Mouse (Mus musculus): Measurements from ENCODE around the gene Dusp23.

Gene Dusp23

DNA sequence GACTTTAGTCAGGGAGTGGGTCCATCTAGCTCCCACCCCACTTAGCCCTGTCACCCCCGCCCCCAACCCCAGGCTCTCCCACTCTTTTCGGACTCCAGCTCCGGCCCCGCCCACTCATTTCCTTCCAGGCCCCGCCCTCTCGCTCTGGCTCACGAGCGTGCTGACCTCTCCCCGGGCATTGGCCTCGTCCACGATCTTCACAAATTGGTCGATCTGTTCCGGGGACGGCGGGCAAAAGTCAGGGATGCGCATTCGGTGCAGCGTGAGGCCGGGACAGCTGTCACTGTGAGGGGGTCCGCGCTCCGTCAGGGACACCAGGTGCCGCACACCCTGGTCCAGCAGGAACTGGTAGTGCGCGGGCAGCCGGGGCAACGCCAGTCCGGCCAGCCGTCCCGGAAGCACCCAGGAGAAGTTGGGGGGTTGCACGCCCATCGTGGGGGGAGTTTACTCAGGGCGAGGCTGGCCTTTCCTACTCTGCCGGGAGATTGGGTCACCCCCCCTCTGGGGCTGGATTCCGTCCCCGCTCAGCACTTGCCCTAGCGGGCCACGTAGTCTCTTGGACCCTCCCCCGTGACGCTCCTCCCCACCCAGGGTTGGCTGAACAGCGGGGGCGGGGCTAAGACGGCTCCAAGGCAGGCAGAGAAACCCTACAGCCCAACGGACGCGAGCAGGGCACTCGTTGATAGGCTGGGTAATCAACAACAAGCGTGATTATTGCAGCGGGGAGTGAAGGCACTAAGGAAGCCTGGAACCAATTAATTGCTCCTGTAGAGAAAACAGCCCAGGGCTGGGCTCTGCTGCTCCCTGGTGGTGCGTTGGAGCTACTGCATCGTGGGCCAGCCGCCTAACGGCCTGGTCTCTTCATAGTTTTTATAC lies at the start of gene Dusp23:
Gene Dusp23, minus strand, starts transcription at position 512 of the 876 bp plus-strand sequence.
- peak; percentile 98 for DNase-seq (ENCODE audit: low read depth)

DNA sequence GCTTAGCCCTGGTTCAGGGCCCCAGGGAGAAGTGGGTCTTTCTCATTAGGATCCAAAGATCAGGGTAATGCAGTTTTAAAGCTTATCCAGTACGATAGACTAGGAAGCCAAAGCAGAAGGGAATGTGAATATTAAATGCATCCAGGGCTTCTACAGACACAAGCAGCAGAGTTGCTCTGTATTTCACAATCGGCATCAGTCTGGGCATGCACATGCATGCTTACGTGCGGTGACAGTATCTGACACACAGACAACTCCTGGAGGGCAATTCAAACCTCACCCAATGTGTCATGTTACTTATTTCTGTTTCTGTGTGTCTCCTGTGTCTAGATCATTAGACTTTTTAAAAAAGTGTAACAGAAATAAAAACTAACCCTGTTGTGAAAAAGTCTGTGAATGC lies 48.0 kb upstream of the Dusp23 start:
- no peak for DNase-seq (ENCODE audit: low read depth)

DNA sequence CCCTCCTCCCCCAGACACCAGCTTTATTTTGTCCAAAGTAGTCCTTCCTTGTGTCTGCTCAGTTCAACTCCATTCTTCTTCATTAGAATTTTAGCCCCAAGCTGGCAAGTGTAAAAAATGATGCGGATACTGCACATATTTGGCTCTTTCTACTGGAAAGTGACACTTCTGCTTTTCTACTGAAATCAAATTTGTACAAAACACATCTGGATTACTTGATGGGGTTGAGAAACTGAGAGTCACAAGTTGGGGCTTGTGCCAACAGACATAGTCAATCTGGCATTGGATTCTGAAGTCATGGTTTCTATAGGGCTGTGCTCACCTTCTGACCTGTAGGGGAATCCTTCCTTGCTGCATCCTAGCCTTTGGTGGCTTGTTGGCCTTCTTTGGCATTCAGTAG lies 38.0 kb upstream of the Dusp23 start:
- no peak for DNase-seq (ENCODE audit: low read depth)

DNA sequence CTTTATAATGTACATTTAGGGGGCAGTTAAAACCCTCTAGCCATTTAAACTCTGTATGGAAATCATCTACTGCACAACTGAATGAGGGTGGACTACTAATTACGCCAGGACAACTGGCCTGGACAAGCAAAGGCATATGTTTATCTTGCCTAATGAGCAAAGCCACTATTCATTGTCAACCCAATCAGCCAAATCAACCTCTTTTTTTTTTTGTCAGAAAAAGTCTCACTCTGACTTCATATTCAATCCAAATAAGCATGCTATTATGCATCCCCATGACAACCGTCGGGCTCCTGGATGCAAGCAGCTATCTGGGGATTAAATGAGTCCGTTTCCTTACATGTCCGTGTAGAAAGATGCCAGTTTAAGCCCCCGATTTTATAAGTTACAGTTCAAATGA lies 34.8 kb upstream of the Dusp23 start:
- DNase-seq (ENCODE audit: low read depth) = no peak

DNA sequence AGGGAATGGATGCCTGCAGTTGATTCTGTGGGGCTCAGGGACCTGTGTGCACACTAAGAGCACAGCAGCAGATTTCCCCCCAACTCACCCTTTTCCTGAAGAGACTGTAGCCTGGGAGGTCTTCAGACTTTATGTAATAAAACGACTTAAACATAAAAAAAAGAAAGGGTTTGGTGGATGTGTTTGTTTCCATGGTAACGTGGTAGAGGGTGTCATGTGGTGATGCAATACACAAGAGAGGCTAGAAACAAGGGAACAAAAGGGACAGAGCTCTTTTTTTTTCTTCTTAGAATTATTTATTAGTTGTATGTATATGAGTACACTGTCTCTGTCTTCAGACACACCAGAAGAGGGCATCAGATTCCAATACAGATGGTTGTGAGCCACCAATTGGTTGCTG lies 32.7 kb upstream of the Dusp23 start:
- DNase-seq (ENCODE audit: low read depth) = no peak

DNA sequence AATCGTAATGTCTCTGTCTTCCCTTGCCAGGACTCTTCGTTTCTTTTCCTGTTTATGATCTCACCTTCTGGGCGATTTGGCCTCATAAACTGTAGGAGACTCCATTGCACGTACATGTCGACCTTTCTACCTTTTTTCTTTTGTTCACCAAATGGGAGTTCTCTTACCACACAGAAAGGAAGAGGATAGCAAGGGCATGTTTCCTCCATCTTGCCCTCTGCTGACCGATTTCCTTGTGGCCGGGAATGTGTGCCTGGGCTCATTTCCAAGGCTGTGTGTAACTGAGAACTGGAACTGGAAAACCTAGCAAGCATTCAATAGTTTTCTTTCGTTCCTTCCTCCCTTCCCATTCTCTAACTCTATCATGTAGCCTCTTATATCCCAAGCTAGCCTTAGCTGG lies 26.9 kb upstream of the Dusp23 start:
- no peak for DNase-seq (ENCODE audit: low read depth)

DNA sequence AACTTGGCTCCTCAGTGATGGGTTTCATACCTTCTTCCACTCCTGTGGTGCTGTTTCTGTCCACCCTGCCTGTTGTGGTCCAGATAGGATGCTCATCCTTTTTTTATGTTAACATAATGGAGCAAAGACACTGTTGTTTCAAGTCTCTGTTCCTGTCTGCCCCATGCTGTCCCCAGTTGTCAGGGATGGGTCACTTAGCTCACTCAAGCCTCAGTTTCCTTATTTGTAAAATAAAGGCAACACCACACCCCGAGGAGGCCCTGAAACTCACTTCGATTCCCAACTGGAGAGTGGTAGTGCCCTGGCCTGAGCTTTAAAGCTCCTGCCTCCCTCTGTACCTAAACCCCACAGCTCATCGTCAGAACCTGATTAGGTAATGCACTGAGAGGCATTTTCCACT lies 24.5 kb upstream of the Dusp23 start:
- no peak for DNase-seq (ENCODE audit: low read depth)

DNA sequence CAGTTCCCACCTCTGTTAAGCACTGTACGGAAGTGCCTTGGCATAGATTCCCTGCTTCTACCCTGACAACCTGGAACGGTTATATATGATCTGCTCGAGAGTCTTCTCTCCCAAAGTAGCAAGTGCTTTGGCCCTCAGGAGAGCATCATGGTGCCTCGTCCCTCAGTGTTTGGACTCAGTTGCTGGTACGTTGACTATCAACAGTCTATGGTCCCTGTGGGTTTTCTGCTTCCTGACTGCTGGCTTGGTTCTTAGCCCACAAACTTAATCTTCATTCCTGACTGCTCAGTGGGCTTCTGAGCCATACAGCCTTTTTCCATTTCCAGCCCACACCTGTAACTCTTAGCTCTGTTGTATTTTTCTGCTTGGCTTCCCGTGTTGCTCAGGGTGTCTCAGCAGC lies 21.1 kb upstream of the Dusp23 start:
- DNase-seq (ENCODE audit: low read depth) = no peak

DNA sequence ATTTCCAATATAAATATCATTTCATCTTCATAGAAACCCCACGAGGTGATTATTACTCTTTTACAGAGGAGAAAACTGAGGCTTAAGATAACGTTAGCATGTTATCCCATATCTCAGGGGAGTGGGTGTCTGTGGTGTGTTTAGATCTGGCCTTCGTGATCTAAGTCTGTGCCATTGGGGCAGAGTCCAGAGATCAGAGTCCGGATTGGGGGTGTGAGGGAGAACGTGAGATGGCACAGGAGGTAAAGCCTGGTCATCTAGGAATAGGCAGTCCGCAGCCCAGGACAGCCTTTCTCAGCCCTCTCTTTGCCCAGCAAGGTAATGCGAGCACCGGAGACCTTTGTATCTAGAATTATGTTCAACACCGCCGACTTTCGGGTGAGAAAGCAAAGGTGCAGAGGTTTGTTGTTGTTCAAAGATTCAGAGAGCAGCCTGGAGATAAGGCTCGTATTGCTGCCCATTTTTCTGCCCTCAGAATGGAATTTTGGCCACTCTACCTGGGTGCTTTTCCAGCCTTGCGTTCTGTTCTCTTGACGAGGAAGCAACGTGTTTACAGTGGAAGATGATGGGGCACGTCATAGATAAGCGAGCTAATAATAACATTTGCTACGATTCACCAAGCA lies 19.4 kb upstream of the Dusp23 start:
- no peak for DNase-seq (ENCODE audit: low read depth)

DNA sequence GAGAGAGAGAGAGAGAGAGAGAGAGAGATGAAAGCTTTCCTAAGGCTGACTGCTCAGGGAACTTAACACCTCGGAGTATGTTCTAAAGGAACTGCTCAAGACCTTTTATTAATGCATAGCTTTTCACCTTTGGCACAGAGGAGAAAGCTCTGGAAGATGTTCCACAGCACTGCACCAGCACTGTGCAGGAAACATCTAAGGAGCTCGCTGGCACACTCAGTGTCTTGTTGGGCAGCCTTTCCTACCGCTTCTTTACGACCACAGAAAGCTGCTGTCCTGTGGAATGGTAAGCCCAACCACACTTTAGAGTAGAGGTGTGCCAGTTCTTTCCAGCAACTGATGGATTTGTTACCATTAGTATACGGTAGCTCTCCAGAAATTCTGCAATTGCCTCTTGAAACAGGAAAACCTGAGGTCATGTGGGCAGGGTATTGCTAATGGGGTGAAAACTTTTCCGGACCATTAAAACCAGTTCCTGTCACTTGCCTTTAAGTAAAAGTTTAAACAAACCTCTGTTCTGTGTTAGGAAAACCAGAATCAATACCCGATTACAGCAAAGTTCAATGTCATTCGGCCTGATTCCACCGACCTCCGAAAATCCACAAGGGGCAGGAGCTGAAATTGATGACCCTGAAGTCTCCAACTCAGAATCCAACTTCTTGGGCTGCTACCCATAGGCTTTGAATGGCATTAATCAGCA lies 18.7 kb upstream of the Dusp23 start:
- no peak for DNase-seq (ENCODE audit: low read depth)

DNA sequence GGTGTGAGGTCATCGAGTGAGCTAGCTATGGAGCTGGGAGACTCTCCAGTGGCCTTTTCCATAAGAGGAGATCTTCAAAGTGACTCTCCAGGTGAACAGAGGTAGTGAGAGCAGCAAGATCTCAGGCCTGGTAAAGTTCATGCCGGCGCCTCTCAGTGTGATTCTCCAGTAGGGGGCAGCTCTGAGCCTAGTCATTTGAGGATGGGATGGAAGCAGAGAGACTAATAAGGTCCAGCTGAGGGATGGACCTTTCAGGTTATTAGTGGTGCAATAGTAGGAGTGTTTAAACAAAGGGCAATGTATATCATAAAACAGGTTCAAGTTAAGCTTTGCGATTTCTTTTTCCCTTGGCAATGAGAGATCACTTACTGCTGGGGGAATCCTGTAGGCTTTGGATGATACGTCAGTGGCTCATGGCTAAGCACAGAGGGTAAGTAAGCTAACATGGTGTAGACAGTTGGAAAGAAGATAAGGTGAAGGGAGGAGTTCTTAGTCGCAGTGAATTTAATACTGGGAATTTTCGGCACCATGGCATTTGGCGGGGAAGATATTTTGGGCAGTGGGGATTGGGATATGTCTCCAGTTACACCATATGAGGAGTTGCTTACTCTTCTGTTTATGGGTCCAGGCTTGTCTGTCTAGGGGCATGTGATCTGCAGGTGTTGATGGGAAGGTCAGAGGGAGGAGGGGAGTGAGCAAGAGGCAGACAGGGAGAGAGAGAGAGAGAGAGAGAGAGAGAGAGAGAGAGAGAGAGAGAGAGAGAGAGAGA lies 17.9 kb upstream of the Dusp23 start:
- no peak for DNase-seq (ENCODE audit: low read depth)

DNA sequence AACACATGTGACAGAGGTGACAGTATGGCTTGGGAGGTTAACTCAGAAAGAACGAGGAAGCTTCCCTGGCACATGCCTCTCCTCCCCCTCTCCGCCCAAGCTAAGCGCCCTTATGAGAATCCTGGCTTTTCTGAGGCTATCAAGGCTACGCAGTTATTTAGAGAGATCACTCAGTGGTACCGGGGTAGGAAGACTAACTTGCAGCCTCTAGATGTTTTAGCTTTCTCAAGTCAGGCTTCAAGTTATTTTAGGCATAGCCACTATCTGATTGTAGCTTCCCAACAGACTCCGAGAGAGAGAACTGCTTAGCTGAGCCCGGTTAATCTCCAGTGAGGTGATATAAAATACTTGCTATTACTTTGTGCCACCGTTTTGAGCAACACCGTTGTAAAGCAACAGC lies 16.6 kb upstream of the Dusp23 start:
- DNase-seq (ENCODE audit: low read depth) = no peak

DNA sequence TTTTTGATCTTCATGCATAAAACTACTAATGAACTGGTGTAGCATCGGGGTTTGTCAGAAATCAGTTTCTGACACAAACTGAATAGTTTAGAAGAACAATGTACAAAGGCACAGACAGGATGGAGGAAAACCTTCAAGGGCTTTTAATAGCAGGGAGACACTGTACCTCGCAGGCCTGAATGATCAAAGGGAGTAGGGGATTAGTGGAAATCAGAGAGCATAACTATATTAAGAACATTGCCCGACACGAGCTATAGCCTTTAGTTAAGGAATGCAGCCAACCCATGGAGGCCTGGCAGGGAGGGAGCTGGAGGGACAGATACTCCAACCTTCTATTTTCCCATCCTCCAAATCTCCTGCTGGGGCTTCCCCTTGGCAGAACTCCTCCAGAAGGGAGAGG lies 14.5 kb upstream of the Dusp23 start:
- DNase-seq (ENCODE audit: low read depth) = no peak

DNA sequence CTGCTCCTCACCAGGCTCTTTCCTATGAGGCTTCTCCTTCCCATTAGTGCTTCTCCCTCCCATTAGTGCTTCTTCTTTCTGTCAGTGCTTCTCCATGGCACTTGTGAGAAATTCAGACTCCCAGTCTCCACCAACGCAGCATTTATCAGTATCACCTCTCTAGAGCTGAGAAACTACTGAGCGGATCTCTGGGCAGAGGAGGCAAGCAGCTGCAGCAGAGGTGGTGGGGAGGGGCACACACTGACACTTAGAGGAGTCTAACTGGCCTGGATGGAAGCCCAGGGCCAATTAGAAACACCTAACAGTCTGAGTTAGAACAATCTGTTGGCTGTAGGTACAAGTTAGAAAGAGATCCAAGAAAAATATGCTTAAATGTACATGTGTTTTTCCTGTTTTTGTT lies 6.0 kb upstream of the Dusp23 start:
- no peak for DNase-seq (ENCODE audit: low read depth)

DNA sequence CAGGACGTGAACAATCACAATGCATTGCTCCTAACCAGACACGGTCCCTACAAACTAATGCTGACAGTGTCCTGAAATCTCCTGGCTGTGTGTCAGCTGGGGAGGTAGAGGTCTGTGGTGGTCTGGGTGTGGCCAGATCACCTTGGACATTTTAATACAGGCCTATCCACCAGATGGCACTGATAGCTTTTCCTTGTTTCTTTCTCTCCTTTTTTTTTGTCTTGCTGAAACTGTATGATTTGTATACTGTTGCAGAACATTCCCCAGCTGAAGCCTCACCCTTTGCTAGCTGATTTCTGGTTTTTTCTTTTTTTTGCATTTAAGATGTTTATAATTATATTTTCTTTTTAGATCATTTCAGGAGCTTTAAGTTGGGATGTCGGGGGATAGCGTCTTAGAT lies 5.0 kb upstream of the Dusp23 start:
- no peak for DNase-seq (ENCODE audit: low read depth)

DNA sequence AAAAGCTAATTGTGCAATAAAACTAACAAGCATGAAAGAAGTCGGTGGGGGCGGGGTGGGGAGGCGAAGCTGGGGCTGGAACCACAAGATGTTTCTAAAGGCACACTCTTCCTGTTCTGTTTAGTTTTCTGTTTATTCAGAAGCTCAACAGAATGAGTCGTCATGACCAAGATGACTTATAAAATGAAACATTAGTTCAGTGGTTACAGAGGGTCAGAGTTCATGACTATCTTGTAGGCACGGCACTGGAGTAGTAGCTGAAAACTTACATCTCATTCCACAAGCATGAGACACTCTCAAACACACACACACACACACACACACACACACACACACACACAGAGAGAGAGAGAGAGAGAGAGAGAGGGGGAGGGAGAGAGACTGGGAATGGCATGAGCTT lies 3.5 kb upstream of the Dusp23 start:
- no peak for DNase-seq (ENCODE audit: low read depth)

DNA sequence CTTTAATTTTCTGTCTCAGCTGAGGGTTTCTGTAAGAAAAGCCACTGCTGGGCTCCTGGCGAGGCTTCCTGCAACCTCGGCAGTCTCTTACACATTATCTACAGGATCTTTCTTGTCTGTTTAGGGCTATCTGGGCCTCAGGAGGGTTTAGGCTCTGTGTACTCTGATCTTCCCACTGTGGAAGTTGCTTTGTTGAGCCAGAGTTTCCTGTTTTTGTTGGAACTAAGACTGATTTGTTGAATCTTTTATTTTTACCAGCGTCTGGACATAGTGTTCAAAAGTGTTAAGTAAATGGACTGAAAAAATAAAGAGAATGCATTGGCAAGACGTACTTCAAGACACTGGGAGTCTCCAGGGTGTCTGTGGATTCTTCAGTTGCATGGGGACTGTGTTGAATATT lies 2.5 kb upstream of the Dusp23 start:
- no peak for DNase-seq (ENCODE audit: low read depth)

DNA sequence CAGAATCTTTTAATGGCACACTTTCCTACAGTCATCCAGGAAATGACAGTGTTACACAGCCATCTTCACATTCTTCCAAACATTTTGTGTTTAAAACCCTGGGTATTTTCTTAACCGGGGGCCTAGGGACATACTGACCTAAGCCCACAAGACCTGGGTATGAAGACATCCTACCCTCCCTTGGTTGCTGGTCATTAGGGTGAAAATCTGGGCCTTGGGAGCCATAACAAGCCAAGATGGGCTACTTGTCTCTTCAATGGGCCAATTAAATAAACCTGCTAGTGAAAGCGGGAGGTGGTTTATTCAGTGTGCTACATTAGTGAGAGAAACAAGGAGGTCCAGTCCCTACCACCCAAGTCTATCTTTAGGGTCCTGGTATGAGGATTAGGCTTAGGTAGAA lies 1.4 kb upstream of the Dusp23 start:
- DNase-seq (ENCODE audit: low read depth) = no peak

DNA sequence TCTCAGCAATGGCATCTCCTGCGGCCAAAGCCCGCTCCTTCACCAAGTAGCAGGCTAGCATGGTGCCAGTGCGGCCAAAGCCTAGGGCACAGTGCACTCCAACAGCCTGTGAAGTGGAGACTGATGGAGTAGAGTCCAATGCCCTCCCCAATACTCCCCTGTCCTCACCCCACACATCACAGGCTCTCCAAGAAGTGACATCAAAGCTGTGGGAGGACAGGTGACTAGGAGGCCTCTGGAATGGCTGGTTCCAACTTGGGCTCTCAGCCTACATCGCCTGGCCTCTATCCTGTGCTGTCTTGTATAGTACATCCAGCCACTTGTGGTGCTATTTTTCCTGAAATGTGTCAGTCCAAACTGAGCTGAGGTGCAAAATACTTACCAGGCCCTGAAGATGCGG lies 1.0 kb downstream of the Dusp23 start:
- DNase-seq (ENCODE audit: low read depth) = no peak

DNA sequence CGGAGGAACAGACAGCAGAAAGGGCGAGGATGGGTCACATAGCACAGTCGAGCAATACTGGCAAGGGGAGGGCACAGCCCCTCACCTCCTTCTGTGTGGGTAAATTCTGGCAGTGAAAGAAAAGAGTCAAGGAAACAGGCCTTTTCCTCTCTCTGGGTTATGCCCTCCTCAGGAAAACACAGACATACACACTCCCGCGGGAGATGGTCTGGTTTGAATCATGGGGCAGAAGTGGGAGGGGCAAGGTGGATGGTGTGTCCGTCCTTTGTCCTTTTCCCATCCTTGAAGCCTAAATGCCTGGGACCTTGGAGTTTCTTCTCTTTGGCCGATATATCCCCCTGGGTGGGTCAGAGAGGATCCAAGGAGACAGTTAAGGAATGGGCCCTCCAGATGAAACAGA lies 2.9 kb downstream of the Dusp23 start:
- DNase-seq (ENCODE audit: low read depth) = no peak

DNA sequence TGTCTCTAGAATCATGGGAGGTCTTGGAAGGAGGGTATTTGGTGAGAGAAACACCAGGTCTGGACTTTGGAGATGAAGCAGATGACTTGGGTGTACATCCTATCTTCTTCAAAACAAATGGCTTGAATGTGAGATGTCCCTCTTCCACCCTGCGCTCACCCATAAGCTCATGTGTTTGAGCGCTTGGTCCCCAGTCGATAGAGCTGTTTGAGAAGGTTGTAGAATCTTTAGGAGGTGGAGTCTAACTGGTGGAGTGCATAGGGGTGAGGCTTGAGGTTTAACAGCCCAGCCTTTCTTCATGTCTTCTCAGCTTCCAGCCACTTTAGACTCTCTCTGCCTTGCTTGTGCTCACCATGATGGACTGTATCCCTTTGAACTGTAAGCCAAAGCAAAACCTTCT lies 6.5 kb downstream of the Dusp23 start:
- no peak for DNase-seq (ENCODE audit: low read depth)

DNA sequence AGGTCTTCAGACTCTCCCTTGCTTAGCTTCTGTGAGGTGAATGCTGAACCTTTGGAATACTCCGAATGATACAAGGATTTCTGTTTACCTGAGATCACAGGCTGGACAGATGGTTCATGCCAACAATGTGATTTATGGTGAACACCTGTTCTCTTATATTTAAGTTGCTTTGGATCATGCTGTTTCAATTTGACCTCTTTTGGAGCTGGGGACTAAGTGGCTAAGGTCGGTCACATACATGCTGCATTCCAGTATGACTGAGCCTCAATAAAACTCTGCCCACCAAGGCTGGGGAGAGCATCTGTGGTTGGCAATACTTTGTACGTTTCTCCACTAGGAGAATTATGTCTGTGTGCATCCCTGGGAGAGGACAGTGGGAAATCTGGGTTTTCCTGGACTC lies 8.7 kb downstream of the Dusp23 start:
- DNase-seq (ENCODE audit: low read depth) = no peak

DNA sequence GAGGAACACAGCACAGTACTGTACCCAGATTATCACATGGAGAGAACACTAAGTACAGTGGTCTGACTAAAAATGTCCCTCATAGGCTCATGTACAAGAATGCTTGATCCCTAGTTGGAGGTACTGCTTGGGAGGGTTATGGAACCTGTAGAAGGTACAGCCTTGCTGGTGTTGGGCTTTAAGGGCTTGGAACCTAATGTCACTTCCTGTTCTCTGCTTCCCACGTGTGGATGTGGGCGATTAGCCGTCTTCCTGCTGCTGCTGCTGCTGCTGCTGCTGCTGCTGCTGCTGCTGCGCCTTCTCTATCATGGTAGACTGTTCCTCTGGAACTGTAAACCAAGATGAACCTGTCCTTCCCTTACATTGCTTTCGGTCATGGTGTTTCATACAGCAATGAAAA lies 9.2 kb downstream of the Dusp23 start:
- no peak for DNase-seq (ENCODE audit: low read depth)

Data from fibroblast of lung, adult 2 months (primary cell).